Mouse (Mus musculus) right cerebral cortex, postnatal 36 days (tissue): ENCODE measurements around the gene Col24a1.
"Not testable (repeated sequence)": the region's sequence is repeated elsewhere in the genome, so short reads cannot be mapped to it uniquely, and the experiment has no call there.

ENCODE experiments used
- DNase-seq, 2 experiments: peaks; one replicate each; pipeline ENCODE4 v3.0.0; 2022; ENCODE audit warnings: low spot score in 2 of 2, mixed read lengths in 1 of 2

Gene Col24a1

DNA sequence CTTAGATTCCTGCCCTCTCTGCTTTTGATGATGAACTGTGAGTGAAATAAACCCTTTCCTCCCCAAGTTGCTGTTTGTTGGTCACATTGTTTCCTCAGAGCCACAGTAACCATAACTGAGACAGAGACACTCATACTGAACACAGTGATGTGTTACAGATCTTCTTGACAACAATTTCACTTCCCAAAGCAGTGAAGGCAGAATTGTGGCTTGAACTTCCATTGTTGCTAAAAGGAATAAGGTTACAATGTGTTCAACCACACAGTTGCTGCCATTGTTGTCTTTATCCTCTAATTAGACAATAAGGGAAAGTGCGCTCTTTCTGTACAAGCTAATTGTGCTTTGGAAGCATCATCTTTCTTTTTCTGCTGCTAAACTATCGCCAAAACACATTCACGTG, 61.7 kb downstream of the Col24a1 start:
- DNase-seq: no peak

DNA sequence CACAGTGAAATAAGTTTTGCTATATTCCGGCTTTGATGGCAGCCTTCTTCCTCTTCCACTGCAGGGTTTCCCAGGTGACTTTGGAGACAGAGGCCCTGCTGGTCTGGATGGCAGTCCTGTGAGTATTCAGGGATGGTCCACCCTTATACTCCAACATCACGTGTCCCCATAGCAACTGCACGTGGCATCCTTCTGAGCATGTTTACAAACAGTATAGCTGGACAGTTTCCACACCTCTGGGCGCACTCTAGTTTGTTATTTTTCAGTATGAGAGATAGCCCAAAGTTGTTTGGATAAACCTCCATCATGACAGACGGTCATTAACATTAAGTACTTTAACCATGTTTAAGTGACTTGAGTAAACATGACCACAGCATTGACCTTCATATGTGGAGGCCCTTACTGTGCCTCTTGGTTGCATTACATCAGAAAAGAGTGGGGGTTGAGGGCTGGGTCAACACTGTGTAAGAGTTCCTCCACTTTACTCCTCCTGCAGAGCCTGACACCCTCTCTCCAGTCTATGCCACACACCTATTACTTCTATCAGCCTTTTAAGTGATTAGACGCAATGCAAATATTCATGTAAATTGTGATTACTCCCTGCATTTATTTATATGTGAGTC, 64.7 kb downstream of the Col24a1 start:
- no peak for DNase-seq

DNA sequence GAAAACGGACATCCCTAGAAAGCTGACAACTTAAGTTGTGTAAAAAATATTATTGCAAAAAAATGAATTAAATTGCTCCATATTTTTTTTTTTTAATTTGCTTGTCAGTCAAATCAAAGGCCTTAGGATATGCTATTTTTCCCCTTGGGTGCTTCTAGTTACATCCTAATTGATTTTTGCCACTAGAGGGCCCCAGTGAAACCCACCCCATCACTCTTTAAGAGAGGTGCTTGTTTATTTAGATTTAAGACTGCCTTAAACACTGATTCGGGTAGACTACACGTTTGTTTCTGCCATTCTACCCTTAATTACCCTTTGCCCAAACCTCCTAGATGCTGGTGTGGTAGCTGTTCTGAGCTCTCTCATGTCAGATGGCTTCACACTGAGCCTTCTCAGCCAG, 73.0 kb downstream of the Col24a1 start:
- no peak for DNase-seq

DNA sequence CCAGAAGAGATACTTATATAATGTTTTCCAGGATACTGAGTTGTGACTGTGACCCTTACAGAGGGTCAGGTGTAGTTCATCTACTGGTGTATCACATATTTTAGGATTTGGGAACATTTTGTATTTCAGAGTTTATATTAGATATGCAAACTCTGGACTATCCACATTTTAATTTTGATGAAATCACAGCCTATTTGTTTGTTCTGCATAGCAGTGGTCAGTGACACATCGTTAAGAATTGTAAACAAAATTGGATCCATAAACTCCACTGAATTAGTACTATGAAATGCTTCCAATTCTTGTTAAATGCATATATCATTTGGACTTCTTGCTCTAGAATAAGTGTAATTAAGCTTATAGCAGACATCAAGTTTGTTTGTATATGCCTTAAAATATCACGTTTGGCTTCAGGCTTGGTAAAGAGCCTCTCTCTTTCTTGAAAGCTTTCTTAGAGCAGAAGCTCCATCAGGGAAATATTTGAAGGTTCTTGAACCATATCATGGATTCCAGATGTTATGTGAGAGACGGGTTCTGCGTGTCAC, 75.0 kb downstream of the Col24a1 start:
- DNase-seq: no peak

DNA sequence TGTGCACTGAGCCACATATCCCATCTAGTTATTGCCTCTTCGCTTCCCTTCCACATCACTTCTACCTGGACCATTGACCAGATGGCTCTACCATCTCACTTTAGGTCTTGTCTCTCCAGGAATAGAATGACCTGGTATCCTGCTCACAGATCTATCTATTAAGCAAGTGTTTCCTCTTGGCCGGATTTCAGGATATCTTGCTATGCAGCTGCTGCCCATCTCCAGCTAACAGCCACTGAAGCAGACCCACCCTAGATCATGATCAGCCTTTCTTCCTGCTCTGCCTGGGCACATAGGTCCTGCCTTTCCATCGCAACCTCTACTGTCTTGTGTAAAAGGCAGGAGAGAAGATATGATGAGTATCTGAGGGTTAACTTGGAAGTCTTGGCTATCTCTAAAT, 84.0 kb downstream of the Col24a1 start:
- no peak for DNase-seq

DNA sequence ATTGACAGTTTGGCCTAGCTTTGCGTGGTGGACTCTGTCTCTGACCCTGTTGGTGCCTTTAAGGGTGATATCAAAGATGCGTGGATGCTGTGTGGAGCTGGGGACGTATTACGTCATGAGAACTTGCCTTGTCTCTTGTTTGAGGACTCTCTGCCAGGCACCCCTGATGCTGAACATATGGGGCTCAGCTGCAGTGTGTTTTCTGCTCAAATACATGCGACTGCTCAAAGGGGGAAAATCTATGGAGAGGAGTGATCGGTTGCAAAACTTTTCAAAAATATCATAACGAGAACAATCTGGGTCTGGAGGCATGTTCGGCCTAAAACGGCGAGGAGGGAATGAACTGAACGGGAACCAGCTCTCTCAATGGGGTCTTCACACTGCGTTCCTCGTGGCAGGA, 90.8 kb downstream of the Col24a1 start:
- DNase-seq: no peak

DNA sequence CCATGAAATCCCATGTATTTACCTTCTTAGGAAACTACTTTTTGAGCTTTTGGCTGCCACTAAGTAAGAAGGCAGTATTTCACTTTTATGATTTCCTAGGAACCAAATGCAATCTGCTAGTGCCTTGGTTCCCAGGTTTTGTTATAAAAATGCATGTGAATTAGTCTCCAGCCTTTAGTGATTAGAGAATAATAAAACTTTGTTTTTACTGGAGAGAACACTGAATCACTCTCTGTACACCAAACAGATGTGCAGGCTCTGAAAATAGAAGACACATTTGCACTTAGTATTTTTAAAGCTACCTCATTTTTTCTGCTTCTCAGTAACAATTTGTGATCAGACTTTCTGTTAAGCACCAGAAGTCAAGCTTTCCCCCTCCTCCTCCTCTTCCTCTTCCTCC, 94.2 kb downstream of the Col24a1 start:
- no peak for DNase-seq

DNA sequence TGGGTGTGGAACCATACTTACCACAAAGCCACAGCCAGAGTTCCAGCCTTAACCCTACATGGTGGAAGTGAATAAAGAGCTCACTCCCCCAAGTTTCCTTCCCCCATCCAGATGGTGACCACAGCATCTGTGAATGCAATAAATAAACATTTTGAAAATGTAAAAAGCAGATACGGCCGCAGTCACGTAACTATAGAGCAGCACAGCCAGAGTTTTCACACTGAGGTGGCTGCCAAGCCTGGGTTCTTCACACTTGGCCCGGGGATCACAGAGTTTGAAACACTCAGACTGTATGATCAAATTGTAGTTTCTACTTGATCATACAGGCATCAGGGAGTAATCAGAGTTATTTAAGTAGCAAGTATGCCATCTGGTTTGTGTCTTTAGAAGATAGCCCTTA, 98.4 kb downstream of the Col24a1 start:
- no peak for DNase-seq

DNA sequence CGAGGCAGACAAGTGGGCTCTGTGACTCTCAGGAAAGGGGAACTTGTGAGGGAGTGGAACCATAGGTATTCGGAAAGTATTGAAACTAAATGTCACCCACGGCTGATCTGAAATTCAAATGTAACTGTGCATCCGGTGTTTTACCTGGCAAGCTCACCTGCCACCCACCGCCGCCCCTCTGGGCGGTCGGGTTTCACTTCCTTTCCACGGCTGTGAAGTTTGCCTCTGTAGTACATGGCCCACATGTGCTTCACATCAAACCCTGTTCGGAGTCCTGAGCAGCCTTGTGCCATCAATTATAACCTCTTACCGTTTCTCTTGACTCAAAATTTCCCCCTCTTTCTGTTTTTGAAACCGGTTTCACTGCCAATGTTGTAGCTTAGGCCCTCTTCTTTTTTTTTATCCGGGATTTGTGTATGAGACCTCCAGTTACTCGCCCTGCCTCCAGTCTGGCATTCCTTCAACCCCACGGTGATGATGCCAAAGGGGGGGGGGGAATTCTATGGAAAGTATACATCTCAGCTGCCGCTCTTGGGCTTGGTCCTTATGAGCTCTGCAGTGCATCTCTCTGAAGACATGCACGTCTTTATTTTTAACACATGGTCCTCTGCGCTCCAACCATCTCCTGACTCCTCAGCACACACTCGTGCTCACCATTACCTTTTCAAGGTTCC, 99.9 kb downstream of the Col24a1 start:
- DNase-seq: no peak

DNA sequence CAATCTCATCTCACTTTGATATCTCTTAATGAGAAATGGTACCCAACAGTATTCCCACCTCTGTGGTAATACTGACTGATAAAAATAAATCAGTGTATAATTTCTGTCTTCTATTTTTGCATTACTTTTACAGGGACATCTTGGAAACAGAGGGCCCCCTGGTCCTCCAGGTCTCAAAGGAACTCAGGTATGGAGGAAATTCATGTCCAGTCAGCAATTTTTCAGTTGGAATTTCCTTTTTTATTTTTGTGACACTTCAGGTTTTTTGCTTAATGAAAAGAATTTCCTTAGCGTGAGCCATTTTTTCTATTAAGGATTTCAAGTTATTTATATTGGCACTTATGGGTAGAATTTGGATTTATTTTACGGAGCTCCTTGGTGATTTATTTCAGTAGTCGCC, 106.9 kb downstream of the Col24a1 start:
- DNase-seq: no peak

DNA sequence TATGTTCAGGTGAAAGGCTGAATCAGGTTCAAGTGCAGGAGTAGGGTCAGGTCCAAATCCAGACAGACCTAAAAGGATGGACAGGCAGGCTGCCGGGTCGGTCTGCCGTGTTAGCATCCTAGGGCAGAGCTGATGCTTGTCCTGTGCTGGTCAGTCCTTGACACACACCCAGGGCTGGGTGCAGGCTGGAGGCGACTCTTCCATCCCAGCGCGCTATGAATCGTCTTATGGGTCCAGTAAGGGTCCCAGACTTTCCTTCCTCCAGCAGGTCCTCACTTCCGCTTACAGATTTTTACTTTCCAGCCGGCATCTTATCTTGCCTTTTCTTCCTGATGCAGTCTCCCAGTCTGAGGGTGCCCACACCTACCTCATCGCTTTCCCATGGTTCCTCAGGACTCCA, 110.0 kb downstream of the Col24a1 start:
- no peak for DNase-seq

DNA sequence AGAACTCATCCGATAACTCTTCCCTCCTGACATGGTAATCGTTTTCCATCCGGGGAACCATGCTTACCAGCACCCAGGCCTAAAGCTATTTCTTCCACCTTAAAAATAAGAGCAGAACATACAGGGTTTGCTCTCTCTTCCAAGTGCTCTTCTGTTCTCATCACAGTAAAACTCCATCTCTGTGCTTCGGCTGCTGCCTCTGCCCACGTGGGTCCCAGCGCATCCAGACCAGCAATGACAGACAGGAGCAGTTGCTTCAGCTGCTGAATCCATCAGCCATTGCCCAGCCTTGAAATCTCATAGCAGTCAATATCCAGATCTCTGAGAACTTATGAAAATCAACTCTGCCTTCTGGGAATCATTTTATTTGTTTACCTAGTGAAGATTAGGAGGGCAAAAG, 110.7 kb downstream of the Col24a1 start:
- no peak for DNase-seq

DNA sequence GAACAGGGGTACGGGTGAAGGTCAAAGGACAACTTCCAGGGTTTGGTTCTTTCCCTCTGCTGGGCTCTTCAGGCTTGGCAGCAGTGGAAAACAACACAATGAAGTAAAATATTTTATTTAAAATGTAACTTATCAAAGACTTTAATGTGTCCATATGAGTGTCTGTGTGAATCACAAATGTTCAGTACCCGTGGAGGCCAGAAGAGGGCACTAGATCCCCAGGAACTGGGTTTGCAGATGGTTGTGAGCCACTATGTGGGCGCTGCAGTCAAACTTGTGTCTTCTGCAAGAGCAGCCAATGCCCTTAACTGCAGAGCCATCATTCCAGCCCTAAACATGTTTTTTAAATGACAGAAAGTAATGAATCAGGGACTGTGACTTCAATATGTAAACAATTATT, 115.8 kb downstream of the Col24a1 start:
- DNase-seq: no peak

DNA sequence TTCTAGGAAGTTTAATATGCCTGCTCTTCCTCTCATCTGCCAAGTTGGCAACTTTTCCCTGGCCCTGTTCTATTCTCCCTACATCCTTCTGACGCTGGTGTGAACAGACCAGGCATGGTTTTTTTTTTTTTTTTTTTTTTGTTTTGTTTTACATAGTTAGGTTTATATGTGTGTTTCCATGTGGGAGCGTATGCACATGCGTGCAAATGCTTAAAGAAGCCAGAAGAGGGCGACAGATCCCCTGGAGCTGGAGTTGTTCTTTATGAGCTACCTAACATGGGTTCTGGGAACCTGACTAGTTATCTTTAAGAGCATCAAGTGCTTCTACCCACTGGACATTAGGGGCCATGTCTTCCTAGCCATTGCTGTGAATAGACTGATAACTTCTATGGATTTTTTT, 119.9 kb downstream of the Col24a1 start:
- DNase-seq: no peak

DNA sequence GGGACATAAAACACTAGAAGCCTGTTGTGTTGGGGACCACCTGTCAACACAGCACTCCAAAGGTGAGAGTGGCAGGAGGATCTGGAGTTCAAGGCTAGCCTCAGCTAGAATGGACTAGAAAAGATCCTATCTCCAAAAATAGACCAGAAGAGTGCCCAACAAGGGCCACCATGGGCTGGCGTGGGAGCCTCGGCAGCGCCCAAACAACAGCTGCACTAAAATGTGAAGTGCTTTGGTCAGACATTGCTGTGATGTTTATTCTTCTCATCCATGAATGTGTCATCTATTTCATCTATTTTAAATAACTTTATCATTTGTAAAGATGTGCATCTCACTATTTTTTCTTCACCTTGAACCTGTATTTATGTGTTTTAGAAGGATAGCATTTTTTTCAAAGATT, 122.1 kb downstream of the Col24a1 start:
- no peak for DNase-seq

DNA sequence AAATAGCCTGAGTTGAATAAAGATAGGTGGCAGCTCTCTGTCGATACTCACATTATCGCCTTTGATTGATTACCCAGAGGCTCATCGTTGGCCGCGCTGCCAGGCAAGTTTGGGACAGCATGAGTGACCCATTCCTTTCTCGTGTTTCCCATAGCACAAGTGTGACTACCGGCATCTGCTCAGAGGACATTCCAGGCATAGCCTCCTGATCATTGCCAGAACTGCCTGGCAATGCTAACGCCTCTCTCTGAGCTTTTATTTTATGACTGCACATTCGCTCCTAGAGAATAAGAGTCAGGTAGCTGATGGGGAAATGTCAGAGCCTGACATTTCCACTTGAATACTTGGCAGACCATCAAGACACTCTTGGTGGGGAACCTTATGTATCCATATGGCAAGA, 125.5 kb downstream of the Col24a1 start:
- no peak for DNase-seq

DNA sequence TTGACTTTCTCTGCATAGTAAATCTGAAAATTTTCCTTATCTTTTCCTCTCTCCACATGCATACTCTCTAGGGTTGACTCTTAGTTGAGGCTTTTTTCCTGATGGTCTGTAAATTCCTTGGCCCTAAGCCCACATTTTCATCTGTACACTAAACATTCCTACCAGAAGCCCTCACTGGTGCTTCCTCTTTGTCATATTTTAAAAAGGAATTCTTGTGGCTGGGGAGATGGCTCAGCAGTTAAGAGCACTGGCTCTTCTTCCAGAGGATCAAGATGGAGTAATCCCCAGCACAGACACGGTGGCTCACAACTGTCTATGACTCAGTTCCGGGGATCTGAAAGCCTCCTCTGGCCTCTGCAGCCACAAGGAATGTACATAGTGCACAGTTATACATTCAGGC, 128.1 kb downstream of the Col24a1 start:
- DNase-seq: no peak

DNA sequence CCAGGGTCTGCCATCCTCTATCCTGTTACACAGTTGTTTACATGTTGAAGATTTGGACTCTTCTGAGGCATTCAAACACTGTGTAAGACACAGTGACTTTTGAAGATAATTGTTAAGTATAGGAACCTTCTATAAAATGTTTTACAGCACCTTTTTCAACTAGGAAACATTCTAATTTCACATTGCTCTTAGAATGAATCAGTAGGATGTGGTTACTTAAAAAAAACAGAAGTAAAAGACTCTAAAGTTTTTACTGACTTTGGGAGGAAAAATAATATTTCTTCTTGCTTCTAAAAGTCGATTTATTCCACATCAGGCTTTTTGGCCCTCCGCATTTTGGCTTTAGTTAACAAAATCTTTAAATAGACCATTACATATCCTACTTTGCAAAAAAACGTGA, 129.8 kb downstream of the Col24a1 start:
- no peak for DNase-seq

DNA sequence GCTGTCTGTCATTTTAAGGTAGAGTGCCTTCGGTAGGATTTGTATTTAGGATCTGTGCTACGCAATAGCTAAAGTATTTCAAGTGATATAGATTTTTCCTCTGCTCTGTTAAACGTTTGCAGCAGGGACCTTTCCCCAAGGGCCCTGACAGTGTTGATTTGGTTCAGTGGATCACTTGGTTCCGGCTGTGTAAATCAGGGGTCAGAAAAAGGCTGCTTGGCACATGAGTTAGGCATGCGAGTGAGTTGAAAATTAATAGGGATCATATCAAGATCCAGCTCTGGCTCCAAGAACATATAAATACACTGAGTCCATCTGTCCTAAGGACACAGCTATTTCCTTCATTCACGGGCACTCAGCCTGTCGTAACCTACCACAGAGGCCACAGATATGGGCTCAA, 146.1 kb downstream of the Col24a1 start:
- no peak for DNase-seq

DNA sequence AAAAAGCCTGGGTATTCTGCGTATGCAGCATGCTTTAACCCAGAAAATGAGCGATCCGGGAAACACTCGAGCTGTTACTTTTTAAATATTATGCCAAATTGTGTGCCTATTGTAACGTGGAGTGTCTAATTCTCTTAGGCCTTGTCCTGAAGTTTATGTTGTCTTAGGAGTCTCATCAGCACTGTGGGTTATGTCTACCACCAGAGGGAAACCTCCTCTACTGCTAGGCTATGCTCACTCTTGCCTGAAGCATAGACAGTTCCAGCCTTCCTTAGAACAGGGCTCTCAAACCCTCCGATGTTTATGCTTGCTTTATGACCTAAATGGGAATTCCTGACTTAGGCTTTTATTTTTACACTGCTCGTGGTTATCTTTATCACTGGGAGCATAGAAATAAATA, 146.8 kb downstream of the Col24a1 start:
- DNase-seq: no peak

DNA sequence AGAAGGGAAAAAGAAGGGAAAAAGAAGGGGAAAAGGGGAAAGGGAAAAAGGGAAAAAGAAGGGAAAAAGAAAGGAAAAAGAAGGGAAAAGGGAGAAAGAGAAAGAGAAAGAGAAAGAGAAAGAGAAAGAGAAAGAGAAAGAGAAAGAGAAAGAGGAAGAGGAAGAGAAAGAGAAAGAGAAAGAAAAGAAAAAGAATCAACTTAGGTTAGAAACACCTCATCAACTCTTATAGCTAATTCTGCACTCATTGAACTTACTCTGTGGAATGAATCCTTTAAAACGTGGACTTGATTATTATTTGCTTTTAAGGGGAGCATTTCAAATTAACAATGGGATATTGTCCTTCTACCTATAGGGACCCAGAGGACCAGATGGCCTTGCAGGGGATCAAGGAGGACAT, 148.7 kb downstream of the Col24a1 start:
- DNase-seq: no peak

DNA sequence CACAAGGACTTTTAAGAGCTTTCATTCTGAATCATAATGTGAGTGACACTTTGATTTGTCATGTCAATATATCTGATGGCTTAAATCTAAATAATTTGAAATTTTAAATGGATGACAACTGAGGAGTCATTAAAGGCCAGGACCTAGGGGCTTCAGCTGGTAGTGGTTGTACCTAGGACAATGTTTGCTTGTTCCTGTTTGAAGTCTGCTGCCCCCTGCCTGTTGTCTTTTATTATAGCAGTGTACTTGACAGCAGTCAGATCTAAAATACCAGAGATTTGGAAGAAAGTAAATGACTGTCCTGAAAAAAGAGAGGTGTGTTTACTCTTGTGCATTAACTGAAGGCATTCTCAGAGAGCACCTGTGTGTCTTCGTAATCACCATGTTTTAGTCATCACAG, 150.0 kb downstream of the Col24a1 start:
- no peak for DNase-seq

DNA sequence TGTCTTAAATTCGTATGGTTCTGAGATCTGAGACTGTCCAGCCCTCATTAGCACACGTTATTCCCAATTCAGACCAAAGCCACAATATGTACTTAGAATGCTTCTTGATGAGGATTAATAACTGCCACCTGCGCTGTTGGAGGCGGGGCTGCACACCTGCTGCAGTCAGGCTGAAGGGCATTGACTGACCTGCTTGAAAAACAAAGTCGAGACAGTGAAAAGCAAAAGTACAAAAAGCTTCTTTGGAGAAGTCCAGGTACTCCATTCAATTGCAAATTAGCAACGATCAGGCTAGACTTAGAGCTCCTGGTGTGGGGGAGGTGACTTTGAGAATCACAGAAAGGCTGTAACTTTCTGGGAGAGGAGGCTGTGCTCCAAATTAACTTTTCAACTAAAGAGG, 150.9 kb downstream of the Col24a1 start:
- not testable (repeated sequence) for DNase-seq

DNA sequence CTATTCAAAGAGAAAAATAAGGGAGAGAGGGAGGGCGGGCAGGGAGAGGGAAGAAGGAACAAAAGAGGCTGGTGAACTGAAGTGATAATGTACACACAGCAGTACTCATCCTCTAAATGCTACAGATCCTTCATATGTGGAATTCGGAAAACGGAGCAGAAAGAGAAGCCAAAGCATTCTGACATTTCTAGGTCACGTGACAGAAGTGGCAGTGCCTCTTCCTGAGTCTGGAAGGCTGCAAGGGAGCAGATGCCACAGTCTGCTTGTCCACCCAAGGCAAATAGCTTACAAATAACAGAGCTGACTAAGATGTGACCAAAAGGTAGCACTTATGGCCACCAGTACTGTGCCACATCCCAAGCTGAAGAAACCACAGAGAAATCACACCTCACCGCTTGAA, 164.8 kb downstream of the Col24a1 start:
- DNase-seq: no peak
